Mouse (Mus musculus): ENCODE data around the gene Gapdh.

Gene Gapdh

GRCm38 (mm10) chr6:125148926-125149568 lies 17.2 kb downstream of the Gapdh start:
- 19% methylated on average over 16 of the region's 16 CpGs for WGBS

- 19% methylated on average over 18 of the region's 18 CpGs for WGBS
Measured at GRCm38 (mm10) chr6:125148251-125148925, 17.9 kb downstream of the Gapdh start.

- 48% methylated on average over 10 of the region's 10 CpGs for WGBS
Measured at GRCm38 (mm10) chr6:125147329-125147728, 18.9 kb downstream of the Gapdh start.

- 39% methylated on average over 4 of the region's 4 CpGs for WGBS
Measured at GRCm38 (mm10) chr6:125146797-125147196, 19.5 kb downstream of the Gapdh start.

- 8% methylated on average over 7 of the region's 7 CpGs for WGBS
Measured at GRCm38 (mm10) chr6:125146148-125146547, 20.1 kb downstream of the Gapdh start.

- under 1% methylated on average over 32 of the region's 35 CpGs for WGBS
Measured at GRCm38 (mm10) chr6:125145479-125145951, 20.8 kb downstream of the Gapdh start.

- under 1% methylated on average over 16 of the region's 16 CpGs for WGBS
Measured at GRCm38 (mm10) chr6:125145001-125145400, 21.3 kb downstream of the Gapdh start, which contains the start of gene Iffo1. Gene Iffo1, plus strand, starts transcription at chr6:125145241.

- 81% methylated on average over 9 of the region's 9 CpGs for WGBS
Measured at GRCm38 (mm10) chr6:125143904-125144303, 22.4 kb downstream of the Gapdh start.

- WGBS, result 72% methylated on average over 3 of the region's 3 CpGs
Measured at GRCm38 (mm10) chr6:125143128-125143527, 23.1 kb downstream of the Gapdh start.

- WGBS, result 92% methylated on average over 8 of the region's 8 CpGs
Measured at GRCm38 (mm10) chr6:125142436-125142835, 23.8 kb downstream of the Gapdh start.

- 90% methylated on average over 7 of the region's 7 CpGs for WGBS
Measured at GRCm38 (mm10) chr6:125139747-125140146, 26.5 kb downstream of the Gapdh start.

- 74% methylated on average over 19 of the region's 19 CpGs for WGBS
Measured at GRCm38 (mm10) chr6:125137002-125137671, 29.1 kb downstream of the Gapdh start.

GRCm38 (mm10) chr6:125132470-125132869 lies 33.8 kb downstream of the Gapdh start:
- WGBS, result 5% methylated on average over 11 of the region's 11 CpGs

GRCm38 (mm10) chr6:125131302-125132156 lies 34.7 kb downstream of the Gapdh start, which contains the start of gene Nop2:
Gene Nop2, plus strand, starts transcription at chr6:125131909.
- under 1% methylated on average over 66 of the region's 66 CpGs for WGBS

GRCm38 (mm10) chr6:125129710-125130402 lies 36.4 kb downstream of the Gapdh start:
- WGBS, result 81% methylated on average over 20 of the region's 20 CpGs

GRCm38 (mm10) chr6:125128724-125129123 lies 37.5 kb downstream of the Gapdh start:
- 81% methylated on average over 12 of the region's 12 CpGs for WGBS

- WGBS, result 76% methylated on average over 8 of the region's 8 CpGs
Measured at GRCm38 (mm10) chr6:125119387-125119786, 46.9 kb downstream of the Gapdh start.

- 88% methylated on average over 11 of the region's 11 CpGs for WGBS
Measured at GRCm38 (mm10) chr6:125112553-125112952, 53.7 kb downstream of the Gapdh start.

All from cerebral cortex, adult 2 months (tissue).